Comparison of ENCODE assay signal across 28 mouse cellular contexts in the genomic region with DNA sequence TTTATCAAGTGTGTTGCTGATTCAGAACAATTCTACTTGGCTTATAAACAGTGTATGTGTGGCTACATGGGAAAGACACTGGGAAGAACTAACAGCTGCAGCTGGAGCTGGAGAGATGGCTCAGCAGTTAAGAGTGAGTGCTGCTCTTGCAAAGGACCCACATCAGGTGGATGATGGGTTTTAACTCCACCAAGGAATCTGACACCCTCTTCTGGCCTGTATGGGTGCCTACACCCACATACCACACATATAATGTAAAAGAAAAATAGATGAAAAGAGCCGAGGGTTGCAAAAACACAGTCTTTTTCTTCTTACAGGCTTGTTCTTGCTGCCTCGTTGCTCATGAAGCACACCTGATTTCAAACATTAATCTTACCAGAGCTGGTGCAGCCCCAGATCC. TPM values are rescaled to one million over a fixed set of nuclear protein-coding genes. Genes with fewer than 3 reads are reported as not detected.
A peak's percentile ranks its signal among the peaks of the same experiment; 100 is the strongest.
DNase-seq lines count a peak whose midpoint lies in the region; ATAC-seq and TF ChIP-seq lines count a peak whose summit lies in the region.
"Had no signal": no experiment of that assay in that cellular context is flagged by ENCODE, and none has a peak within 500 bp of the region (broad histone marks: within the 10 kb centered on the region; RNA-seq: fewer than 3 reads in every experiment).

No protein-coding gene starts in this region.

- TF ChIP-seq CTCF in hindbrain, postnatal 0 days (IDR thresholded peaks at IDR 0.05; ENCODE audit: low read depth), result peak; percentile 18; the same call in 1 of the 2 replicates
- TF ChIP-seq CTCF in liver, adult 2 months (IDR thresholded peaks at IDR 0.05; ENCODE audit: low read depth, low read length), result no peak
- TF ChIP-seq CTCF in MEL (IDR thresholded peaks at IDR 0.05 in 2 of 3, conservative IDR thresholded peaks at IDR 0.05 in 1 of 3; ENCODE audit: control insufficient read depth in 1 of 3, insufficient read depth in 1 of 3, low read depth in 2 of 3, low read length in 3 of 3, poor library complexity in 1 of 3, severe bottlenecking in 1 of 3), result peak in 2 of 3 experiments; percentile 28 to 36; a peak in 4 of 6 replicates

- 73% methylated on average over 2 of the region's 2 CpGs for WGBS in hindbrain, postnatal 0 days
- WGBS in hindbrain, embryonic 10.5 days, result 87% methylated on average over 2 of the region's 2 CpGs
- 22% methylated on average over 2 of the region's 2 CpGs for WGBS in liver, adult 2 months
- WGBS in liver, embryonic 15.5 days (ENCODE audit: insufficient replicate concordance), result 63% methylated on average over 2 of the region's 2 CpGs
- 76% methylated on average over 2 of the region's 2 CpGs for WGBS in forebrain, embryonic 15.5 days

- no peak overlapping the region for H3K27ac ChIP-seq in hindbrain, postnatal 0 days
- H3K27ac ChIP-seq in hindbrain, embryonic 10.5 days, result no peak overlapping the region
- H3K27ac ChIP-seq in liver, adult 2 months (replicated peaks; ENCODE audit: insufficient read depth, low read depth, low read length), result peak overlapping the region; percentile 90
- no peak overlapping the region for H3K27ac ChIP-seq in MEL (ENCODE audit: control insufficient read depth, low read depth, low read length)
- H3K27ac ChIP-seq in liver, embryonic 15.5 days (replicated peaks), result peak overlapping the region; percentile 96
- no peak overlapping the region for H3K27ac ChIP-seq in forebrain, embryonic 15.5 days (replicated peaks)
- H3K27ac ChIP-seq: neural tube, embryonic 12.5 days had no signal

- DNase-seq in hindbrain, postnatal 0 days (ENCODE audit: low spot score), result no peak
- no peak for DNase-seq in hindbrain, embryonic 10.5 days (ENCODE audit: low spot score)
- no peak for DNase-seq in liver, adult 2 months (ENCODE audit: extremely low read depth, low read depth, low spot score)
- no peak for DNase-seq in liver
- DNase-seq in MEL (ENCODE audit: low read depth, low spot score), result peak; percentile 33
- no peak for DNase-seq in ovary, postnatal 10 days (ENCODE audit: low spot score)
- DNase-seq: cerebellum, adult 9-11 months; right cerebral cortex, adult 18-20 months; thymus, postnatal 36 days had no signal

- no peaks in the 10 kb centered on the region; the same call in 1 of the 2 replicates for H3K79me2 ChIP-seq in liver, adult 2 months (ENCODE audit: control insufficient read depth, insufficient read depth, low read length)
- H3K79me2 ChIP-seq in MEL (ENCODE audit: control insufficient read depth, insufficient read depth, low read length, poor library complexity), result peaks cover 2% of the 10 kb centered on the region; the same call in 1 of the 2 replicates

- H3K4me1 ChIP-seq in hindbrain, postnatal 0 days (ENCODE audit: insufficient read depth, low read length), result peaks cover 11% of the 10 kb centered on the region; the same call in 1 of the 2 replicates
- H3K4me1 ChIP-seq in hindbrain, embryonic 10.5 days (replicated peaks), result peaks cover 31% of the 10 kb centered on the region
- peaks cover 37% of the 10 kb centered on the region for H3K4me1 ChIP-seq in liver, adult 2 months (ENCODE audit: control insufficient read depth, insufficient read depth, low read length)
- H3K4me1 ChIP-seq in MEL (ENCODE audit: control insufficient read depth in 1 of 2, insufficient read depth in 2 of 2, low read length in 2 of 2), result peaks cover 2 to 42% of the 10 kb centered on the region in 2 experiments
- peaks cover 70% of the 10 kb centered on the region for H3K4me1 ChIP-seq in liver, embryonic 15.5 days (replicated peaks)
- H3K4me1 ChIP-seq in forebrain, embryonic 15.5 days, result peaks cover 11% of the 10 kb centered on the region

- no peak for ATAC-seq in hindbrain, postnatal 0 days
- ATAC-seq in liver, embryonic 15.5 days (ENCODE audit: insufficient read depth), result no peak
- ATAC-seq in forebrain, embryonic 15.5 days (replicated peaks), result no peak
- ATAC-seq: forebrain, embryonic 14.5 days; hindbrain, embryonic 16.5 days; midbrain, embryonic 16.5 days had no signal

- TF ChIP-seq RAD21 in MEL (IDR thresholded peaks at IDR 0.05; ENCODE audit: low read depth, low read length), result peak; percentile 22

- TF ChIP-seq POLR2A in liver, adult 2 months (IDR thresholded peaks at IDR 0.05; ENCODE audit: extremely low read depth, insufficient read depth, low read length), result no peak
- TF ChIP-seq POLR2A in MEL (IDR thresholded peaks at IDR 0.05; ENCODE audit: control insufficient read depth in 1 of 2, insufficient read depth in 1 of 2, low read depth in 1 of 2, low read length in 2 of 2, poor library complexity in 1 of 2), result no peak

- H3K27me3 ChIP-seq in hindbrain, postnatal 0 days (ENCODE audit: insufficient read depth, low read length), result no peaks in the 10 kb centered on the region
- H3K27me3 ChIP-seq in hindbrain, embryonic 10.5 days (ENCODE audit: insufficient read depth, poor library complexity, severe bottlenecking), result no peaks in the 10 kb centered on the region
- no peaks in the 10 kb centered on the region for H3K27me3 ChIP-seq in liver, adult 2 months (ENCODE audit: control insufficient read depth, insufficient read depth, low read length)
- H3K27me3 ChIP-seq in MEL (ENCODE audit: control insufficient read depth in 1 of 2, insufficient read depth in 2 of 2, low read length in 2 of 2), result no peaks in the 10 kb centered on the region
- no peaks in the 10 kb centered on the region for H3K27me3 ChIP-seq in liver, embryonic 15.5 days
- no peaks in the 10 kb centered on the region for H3K27me3 ChIP-seq in forebrain, embryonic 15.5 days
- H3K27me3 ChIP-seq: heart, embryonic 12.5 days; neural tube, embryonic 12.5 days had no signal

- no peak for TF ChIP-seq EP300 in MEL (IDR thresholded peaks at IDR 0.05; ENCODE audit: low read depth in 1 of 2, low read length in 2 of 2)

- H3K9ac ChIP-seq in hindbrain, postnatal 0 days (replicated peaks; ENCODE audit: low read length), result no peak overlapping the region
- H3K9ac ChIP-seq in liver, adult 2 months (ENCODE audit: low read depth, low read length), result no peak overlapping the region
- no peak overlapping the region for H3K9ac ChIP-seq in MEL (ENCODE audit: control insufficient read depth, low read depth, low read length, poor library complexity, severe bottlenecking)
- H3K9ac ChIP-seq in liver, embryonic 15.5 days, result no peak overlapping the region
- H3K9ac ChIP-seq in forebrain, embryonic 15.5 days (replicated peaks), result no peak overlapping the region
- H3K9ac ChIP-seq: heart, embryonic 12.5 days; neural tube, embryonic 12.5 days had no signal

- H3K4me3 ChIP-seq in hindbrain, postnatal 0 days (ENCODE audit: low read length), result no peak overlapping the region
- H3K4me3 ChIP-seq in hindbrain, embryonic 10.5 days, result no peak overlapping the region
- H3K4me3 ChIP-seq in liver, adult 2 months (ENCODE audit: insufficient read depth, low read depth, low read length), result no peak overlapping the region
- H3K4me3 ChIP-seq in MEL (ENCODE audit: control insufficient read depth in 1 of 2, insufficient read depth in 1 of 2, low read depth in 2 of 2, low read length in 2 of 2), result no peak overlapping the region
- H3K4me3 ChIP-seq in liver, embryonic 15.5 days (replicated peaks), result no peak overlapping the region
- H3K4me3 ChIP-seq in forebrain, embryonic 15.5 days, result no peak overlapping the region
- H3K4me3 ChIP-seq: heart, embryonic 12.5 days; neural tube, embryonic 12.5 days had no signal

- H3K36me3 ChIP-seq in hindbrain, postnatal 0 days (ENCODE audit: insufficient read depth, low read length), result peaks cover 30% of the 10 kb centered on the region; the same call in 1 of the 2 replicates
- peaks cover 78% of the 10 kb centered on the region for H3K36me3 ChIP-seq in hindbrain, embryonic 10.5 days
- H3K36me3 ChIP-seq in liver, adult 2 months (ENCODE audit: control insufficient read depth, insufficient read depth, low read length), result peaks cover 14% of the 10 kb centered on the region
- H3K36me3 ChIP-seq in MEL (ENCODE audit: control insufficient read depth in 1 of 2, insufficient read depth in 2 of 2, low read length in 2 of 2), result peaks cover 0 to 32% of the 10 kb centered on the region in 2 experiments; a peak in 2 of 4 replicates
- H3K36me3 ChIP-seq in liver, embryonic 15.5 days (replicated peaks), result peaks cover 72% of the 10 kb centered on the region
- peaks cover 20% of the 10 kb centered on the region; the same call in 1 of the 2 replicates for H3K36me3 ChIP-seq in forebrain, embryonic 15.5 days

- no peak overlapping the region for H3K4me2 ChIP-seq in hindbrain, postnatal 0 days (ENCODE audit: low read depth, low read length)
- H3K4me2 ChIP-seq in liver, embryonic 15.5 days, result peak overlapping the region; percentile 77; the same call in 1 of the 2 replicates
- H3K4me2 ChIP-seq in forebrain, embryonic 15.5 days (replicated peaks), result no peak overlapping the region
- H3K4me2 ChIP-seq: heart, embryonic 12.5 days; neural tube, embryonic 12.5 days had no signal

- no peaks in the 10 kb centered on the region for H3K9me3 ChIP-seq in hindbrain, postnatal 0 days (ENCODE audit: low read length)
- no peaks in the 10 kb centered on the region for H3K9me3 ChIP-seq in hindbrain, embryonic 10.5 days
- no peaks in the 10 kb centered on the region for H3K9me3 ChIP-seq in MEL (replicated peaks; ENCODE audit: insufficient read depth, low read length)
- no peaks in the 10 kb centered on the region for H3K9me3 ChIP-seq in liver, embryonic 15.5 days (replicated peaks)
- H3K9me3 ChIP-seq in forebrain, embryonic 15.5 days, result no peaks in the 10 kb centered on the region
- H3K9me3 ChIP-seq: heart, embryonic 12.5 days; neural tube, embryonic 12.5 days had no signal

RNA-seq across cellular contexts. Expression of a gene that starts 4.6 kb away (rescaled TPM):
- 52.7 and 61.3 TPM in 2 replicates for total RNA-seq in hindbrain, postnatal 0 days (2014; rRNA removed)
- polyA plus RNA-seq in hindbrain, postnatal 0 days (2015; fragmentation: Nextera tagmentation; extraction: Ambion mirVana), result 17.9 and 18.2 TPM in 2 replicates
- 13.5 and 14.3 TPM in 2 replicates for polyA plus RNA-seq in hindbrain, embryonic 10.5 days (2016; fragmentation: Nextera tagmentation; extraction: Ambion mirVana)
- 9.5 and 14.9 TPM in 2 replicates for total RNA-seq in liver, adult 2 months (2014; rRNA removed)
- polyA plus RNA-seq in liver, adult 2 months (2012; rRNA removed), result 23.4 and 28.0 TPM in 2 replicates
- total RNA-seq in MEL (2012; rRNA removed), result 11.7 and 13.7 TPM in 2 replicates
- 10 to 100 TPM in 1 of 2 experiments, not detected in 1; 24.1 TPM for polyA plus RNA-seq in MEL (2012; ENCODE audit: insufficient read depth in 1 of 2, insufficient read length in 2 of 2, low read depth in 1 of 2, low replicate concordance in 2 of 2, missing spikeins in 1 of 2)
- 10.2 and 11.0 TPM in 2 replicates for polyA plus RNA-seq in liver, embryonic 15.5 days (2015; fragmentation: Nextera tagmentation; extraction: Ambion mirVana)
- 11.2 and 12.4 TPM in 2 replicates for polyA plus RNA-seq in forebrain, embryonic 15.5 days (2015; fragmentation: Nextera tagmentation; extraction: Ambion mirVana)

RNA-seq across cellular contexts. Expression of a gene that starts 13.8 kb away (rescaled TPM):
- total RNA-seq in hindbrain, postnatal 0 days (2014; rRNA removed), result not detected in 2 replicates
- not detected in 2 replicates for polyA plus RNA-seq in hindbrain, postnatal 0 days (2015; fragmentation: Nextera tagmentation; extraction: Ambion mirVana)
- polyA plus RNA-seq in hindbrain, embryonic 10.5 days (2016; fragmentation: Nextera tagmentation; extraction: Ambion mirVana), result not detected in 2 replicates
- total RNA-seq in liver, adult 2 months (2014; rRNA removed), result not detected in 2 replicates
- polyA plus RNA-seq in liver, adult 2 months (2012; rRNA removed), result not detected in 2 replicates
- not detected in 2 replicates for total RNA-seq in MEL (2012; rRNA removed)
- polyA plus RNA-seq in MEL (2012; ENCODE audit: insufficient read depth in 1 of 2, insufficient read length in 2 of 2, low read depth in 1 of 2, low replicate concordance in 2 of 2, missing spikeins in 1 of 2), result not detected
- not detected in 2 replicates for polyA plus RNA-seq in liver, embryonic 15.5 days (2015; fragmentation: Nextera tagmentation; extraction: Ambion mirVana)
- polyA plus RNA-seq in forebrain, embryonic 15.5 days (2015; fragmentation: Nextera tagmentation; extraction: Ambion mirVana), result not detected in 2 replicates
- total RNA-seq: adrenal gland, adult 2 months; gastrocnemius, adult 18-20 months; granulocyte monocyte progenitor cell, adult 5-6 weeks; heart, postnatal 36 days; layer of hippocampus, postnatal 25 days; left cerebral cortex, postnatal 14 days; megakaryocyte-erythroid progenitor cell, adult 5-6 weeks had no signal
- polyA plus RNA-seq: adrenal gland, adult 2 months; C2C12; cortical plate, adult 2 months; embryonic facial prominence, embryonic 11.5 days; erythroblast, embryonic 14.5 days; forebrain, embryonic 14.5 days; heart, embryonic 12.5 days; hindbrain, embryonic 16.5 days; midbrain, embryonic 16.5 days; neural tube, embryonic 12.5 days; small intestine, adult 2 months had no signal

RNA-seq across cellular contexts. Expression of a gene that starts 28.3 kb away (rescaled TPM):
- 3.6 and 4.3 TPM in 2 replicates for total RNA-seq in hindbrain, postnatal 0 days (2014; rRNA removed)
- 4.9 and 5.2 TPM in 2 replicates for polyA plus RNA-seq in hindbrain, postnatal 0 days (2015; fragmentation: Nextera tagmentation; extraction: Ambion mirVana)
- 17.9 and 18.4 TPM in 2 replicates for polyA plus RNA-seq in hindbrain, embryonic 10.5 days (2016; fragmentation: Nextera tagmentation; extraction: Ambion mirVana)
- 2.0 and 3.0 TPM in 2 replicates for total RNA-seq in liver, adult 2 months (2014; rRNA removed)
- 2.7 and 3.2 TPM in 2 replicates for polyA plus RNA-seq in liver, adult 2 months (2012; rRNA removed)
- total RNA-seq in MEL (2012; rRNA removed), result 9.4 and 10.1 TPM in 2 replicates
- 10 to 100 TPM in 1 of 2 experiments, not detected in 1; 15.9 TPM for polyA plus RNA-seq in MEL (2012; ENCODE audit: insufficient read depth in 1 of 2, insufficient read length in 2 of 2, low read depth in 1 of 2, low replicate concordance in 2 of 2, missing spikeins in 1 of 2)
- 5.7 and 6.1 TPM in 2 replicates for polyA plus RNA-seq in liver, embryonic 15.5 days (2015; fragmentation: Nextera tagmentation; extraction: Ambion mirVana)
- 11.4 and 13.7 TPM in 2 replicates for polyA plus RNA-seq in forebrain, embryonic 15.5 days (2015; fragmentation: Nextera tagmentation; extraction: Ambion mirVana)

RNA-seq across cellular contexts. Expression of a gene that starts 43.2 kb away (rescaled TPM):
- 1.3 and 1.7 TPM in 2 replicates for total RNA-seq in hindbrain, postnatal 0 days (2014; rRNA removed)
- polyA plus RNA-seq in hindbrain, postnatal 0 days (2015; fragmentation: Nextera tagmentation; extraction: Ambion mirVana), result 0.72 and 0.79 TPM in 2 replicates
- polyA plus RNA-seq in hindbrain, embryonic 10.5 days (2016; fragmentation: Nextera tagmentation; extraction: Ambion mirVana), result 1.6 and 1.9 TPM in 2 replicates
- total RNA-seq in liver, adult 2 months (2014; rRNA removed), result 31.9 and 37.9 TPM in 2 replicates
- polyA plus RNA-seq in liver, adult 2 months (2012; rRNA removed), result 19.1 and 20.1 TPM in 2 replicates
- total RNA-seq in MEL (2012; rRNA removed), result 2.5 TPM in 2 replicates
- 1 to 10 TPM in 1 of 2 experiments, not detected in 1; 4.0 TPM for polyA plus RNA-seq in MEL (2012; ENCODE audit: insufficient read depth in 1 of 2, insufficient read length in 2 of 2, low read depth in 1 of 2, low replicate concordance in 2 of 2, missing spikeins in 1 of 2)
- polyA plus RNA-seq in liver, embryonic 15.5 days (2015; fragmentation: Nextera tagmentation; extraction: Ambion mirVana), result 5.8 and 8.5 TPM in 2 replicates
- 1.3 and 1.6 TPM in 2 replicates for polyA plus RNA-seq in forebrain, embryonic 15.5 days (2015; fragmentation: Nextera tagmentation; extraction: Ambion mirVana)
- polyA plus RNA-seq: erythroblast, embryonic 14.5 days had no signal

Comparison
In these comparisons a context has a peak if more than half of its experiments do, and no peak if none do; other contexts are left out.
1. H3K27ac ChIP-seq: peak in liver, adult 2 months (single experiment) and liver, embryonic 15.5 days (single experiment); none in hindbrain, postnatal 0 days (single experiment), hindbrain, embryonic 10.5 days (single experiment), MEL (single experiment) and forebrain, embryonic 15.5 days (single experiment).